Mouse (Mus musculus) embryonic fibroblast, embryonic 13.5 days (primary cell): ENCODE data around the gene Camk1. TPM values are rescaled to one million over a fixed set of nuclear protein-coding genes. Genes with fewer than 3 reads are reported as not detected.

Source experiments
- H3K27ac ChIP-seq: 2 replicates; pipeline ENCODE4 v1.5.1; 2012; ENCODE audit warnings: low read length, control low read depth, inconsistent platforms; ENCODE audit not compliant: insufficient read depth
- H3K4me1 ChIP-seq: 2 replicates; pipeline ENCODE4 v1.6.1; 2011; ENCODE audit warnings: low read length; ENCODE audit not compliant: control insufficient read depth, insufficient read depth
- H3K4me3 ChIP-seq: 2 replicates; pipeline ENCODE4 v1.5.1; 2011; ENCODE audit warnings: mild to moderate bottlenecking, control low read depth, low read length; ENCODE audit not compliant: insufficient read depth
- CTCF ChIP-seq: IDR thresholded peaks from 2 replicates; pipeline ENCODE4 v1.5.1; 2011; ENCODE audit warnings: mild to moderate bottlenecking, control low read depth, low read length, moderate library complexity, borderline replicate concordance; ENCODE audit not compliant: insufficient read depth
- POLR2A ChIP-seq: IDR thresholded peaks from 2 replicates; pipeline ENCODE4 v1.6.1; 2011; ENCODE audit warnings: low read depth, mild to moderate bottlenecking, control low read depth, low read length, moderate library complexity
- polyA plus RNA-seq: library from polyadenylated mRNA; stranded (reverse); fragments of >200 nt; gene quantifications from 2 replicates; pipeline ENCODE4 v1.2.4, GENCODE M21; 2011; ENCODE audit warnings: low read depth; ENCODE audit not compliant: missing spikeins, insufficient read length

Camk1 gene
- polyA plus RNA-seq, 1 experiment = 66.6 TPM

GRCm38 (mm10) chr6:113364518-113365135 lies 20.8 kb upstream of the Camk1 start:
- Histone ChIP-seq H3K4me3 (no peak overlapping the region), H3K4me1 (no peaks in the 10 kb centered on the region), H3K27ac (no peak overlapping the region)
- no peak for TF ChIP-seq POLR2A
- TF ChIP-seq CTCF = no peak

GRCm38 (mm10) chr6:113362241-113362640 lies 18.5 kb upstream of the Camk1 start:
- no peak overlapping the region for H3K27ac ChIP-seq
- H3K4me1 ChIP-seq = no peaks in the 10 kb centered on the region
- no peak for TF ChIP-seq CTCF
- no peak for TF ChIP-seq POLR2A
- no peak overlapping the region for H3K4me3 ChIP-seq

- Histone ChIP-seq H3K4me1 (no peaks in the 10 kb centered on the region), H3K4me3 (no peak overlapping the region), H3K27ac (no peak overlapping the region)
- no peak for TF ChIP-seq CTCF
- no peak for TF ChIP-seq POLR2A
Measured at GRCm38 (mm10) chr6:113361476-113361875, 17.7 kb upstream of the Camk1 start.

GRCm38 (mm10) chr6:113353696-113354095 lies 9.9 kb upstream of the Camk1 start:
- Histone ChIP-seq H3K4me3 (no peak overlapping the region), H3K27ac (no peak overlapping the region), H3K4me1 (no peaks in the 10 kb centered on the region)
- no peak for TF ChIP-seq POLR2A
- no peak for TF ChIP-seq CTCF

- no peak overlapping the region for H3K27ac ChIP-seq
- TF ChIP-seq CTCF (no peak), POLR2A (no peak)
- H3K4me1 ChIP-seq = no peaks in the 10 kb centered on the region
- H3K4me3 ChIP-seq = no peak overlapping the region
Measured at GRCm38 (mm10) chr6:113352820-113353219, 9.0 kb upstream of the Camk1 start.

GRCm38 (mm10) chr6:113351653-113352052 lies 7.9 kb upstream of the Camk1 start:
- Histone ChIP-seq H3K27ac (no peak overlapping the region), H3K4me3 (no peak overlapping the region), H3K4me1 (no peaks in the 10 kb centered on the region)
- TF ChIP-seq CTCF (no peak), POLR2A (no peak)

GRCm38 (mm10) chr6:113351161-113351560 lies 7.4 kb upstream of the Camk1 start:
- no peaks in the 10 kb centered on the region for H3K4me1 ChIP-seq
- no peak for TF ChIP-seq CTCF
- TF ChIP-seq POLR2A = no peak
- no peak overlapping the region for H3K4me3 ChIP-seq
- H3K27ac ChIP-seq = no peak overlapping the region

GRCm38 (mm10) chr6:113350538-113350937 lies 6.8 kb upstream of the Camk1 start:
- Histone ChIP-seq H3K4me1 (no peaks in the 10 kb centered on the region), H3K27ac (no peak overlapping the region), H3K4me3 (no peak overlapping the region)
- TF ChIP-seq POLR2A (no peak), CTCF (no peak)

GRCm38 (mm10) chr6:113346897-113347296 lies 3.1 kb upstream of the Camk1 start:
- TF ChIP-seq CTCF = no peak
- TF ChIP-seq POLR2A = no peak
- Histone ChIP-seq H3K4me3 (no peak overlapping the region), H3K4me1 (peaks cover 10% of the 10 kb centered on the region), H3K27ac (no peak overlapping the region)

GRCm38 (mm10) chr6:113344321-113344720 lies 537 bp upstream of the Camk1 start:
- no peak overlapping the region for H3K4me3 ChIP-seq
- TF ChIP-seq POLR2A = no peak
- no peak for TF ChIP-seq CTCF
- no peak overlapping the region for H3K27ac ChIP-seq
- H3K4me1 ChIP-seq = peaks cover 10% of the 10 kb centered on the region

GRCm38 (mm10) chr6:113342297-113342696 lies 1.5 kb downstream of the Camk1 start:
- Histone ChIP-seq H3K27ac (no peak overlapping the region), H3K4me1 (peaks cover 10% of the 10 kb centered on the region), H3K4me3 (peak overlapping the region; percentile 58)
- no peak for TF ChIP-seq CTCF
- no peak for TF ChIP-seq POLR2A
